Mouse (Mus musculus) CD4-positive, CD25-positive, alpha-beta regulatory T cell, adult 4 months (primary cell): ENCODE measurements at regions not wholly inside any gene's neighbourhood (a gene's known extent, or its start where the extent isn't known, plus 50 kb on each side); places are given as distances from the start of the nearest gene placed in this dataset.
A peak's percentile ranks its signal among the peaks of the same experiment; 100 is the strongest.

Experiments used
- ATAC-seq: one replicate; pipeline ENCODE4 v1.8.0; 2017

DNA sequence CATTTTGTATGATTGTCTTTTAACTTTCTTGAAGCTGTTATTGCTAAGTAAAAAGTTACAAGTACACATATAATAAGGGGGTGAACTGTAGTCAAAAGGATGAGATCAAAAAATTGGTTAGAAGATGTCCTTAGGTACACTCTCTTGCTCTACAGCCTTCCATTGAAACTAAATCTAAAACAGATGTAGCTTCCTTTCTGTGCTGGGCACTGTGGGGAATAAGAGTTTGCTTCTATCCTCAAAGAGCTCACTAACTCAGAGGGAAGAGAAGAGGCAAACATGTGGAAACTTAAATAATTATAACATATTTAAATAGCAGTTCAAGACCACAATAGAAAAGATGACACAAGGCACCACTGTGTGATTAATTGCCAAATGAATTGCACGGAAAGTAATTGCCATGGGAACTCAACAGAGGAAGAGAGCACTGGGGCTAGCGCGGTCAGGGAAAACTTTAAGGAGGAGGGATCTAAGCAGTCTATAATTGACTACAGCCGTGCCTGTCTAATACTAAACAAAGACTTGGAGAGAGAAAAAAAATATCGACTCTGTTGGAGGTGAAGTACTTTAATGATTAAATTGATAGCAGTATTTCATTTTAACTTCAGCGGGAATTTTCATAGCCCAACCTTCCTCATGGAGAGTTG lies 57.9 kb upstream of the Ammecr1 start:
- no peak for ATAC-seq

DNA sequence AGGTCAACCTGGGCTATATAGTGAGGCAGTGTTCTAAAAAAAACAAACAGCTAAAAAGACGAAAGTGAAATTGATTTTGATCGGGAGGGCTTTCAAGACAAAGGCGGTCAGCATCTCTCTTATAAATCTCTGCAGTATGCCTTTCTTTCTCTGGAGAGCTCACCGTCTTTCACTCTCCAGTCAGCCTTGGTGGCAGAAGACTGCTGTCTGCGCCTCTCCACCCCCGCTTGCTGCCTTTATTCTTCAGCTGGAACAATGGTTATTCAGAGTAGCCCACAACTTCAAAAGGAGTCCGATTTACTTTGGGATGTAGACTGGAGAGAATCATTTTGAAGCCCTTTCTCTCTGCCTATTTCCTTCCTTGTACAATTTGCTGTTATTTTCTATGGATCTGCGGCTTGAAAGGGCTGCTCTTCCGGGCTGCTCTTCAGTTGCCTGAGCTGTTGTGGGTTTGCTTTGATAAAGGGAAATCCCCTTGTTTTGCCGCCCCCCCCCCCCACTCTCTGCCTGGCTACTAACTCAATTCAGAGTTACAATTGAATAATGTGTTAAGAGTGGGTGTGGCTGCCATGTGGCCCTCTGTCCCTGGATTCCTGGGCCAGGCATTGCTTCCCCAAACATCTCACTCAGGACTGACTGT lies 64.0 kb upstream of the Ammecr1 start:
- ATAC-seq: peak; percentile 91

DNA sequence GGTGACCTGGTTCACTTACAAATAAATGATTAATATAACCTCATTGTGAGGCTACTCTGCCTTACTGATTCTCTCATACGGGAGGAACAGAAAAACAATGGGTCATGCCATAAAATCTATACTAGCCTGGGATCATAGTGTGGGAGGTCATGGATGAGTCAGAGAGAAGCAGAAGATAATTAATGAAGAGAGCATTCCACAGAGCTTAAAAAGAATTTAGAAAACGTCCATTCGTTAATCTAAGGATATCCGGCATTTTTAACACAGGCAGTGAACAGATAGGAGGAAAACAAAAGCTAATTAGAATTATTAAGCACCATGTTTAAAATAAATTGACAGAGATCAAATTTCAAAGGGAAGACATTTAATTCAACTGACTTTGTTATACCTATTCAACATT lies 59.5 kb upstream of the Rtl9 start:
- ATAC-seq: no peak

DNA sequence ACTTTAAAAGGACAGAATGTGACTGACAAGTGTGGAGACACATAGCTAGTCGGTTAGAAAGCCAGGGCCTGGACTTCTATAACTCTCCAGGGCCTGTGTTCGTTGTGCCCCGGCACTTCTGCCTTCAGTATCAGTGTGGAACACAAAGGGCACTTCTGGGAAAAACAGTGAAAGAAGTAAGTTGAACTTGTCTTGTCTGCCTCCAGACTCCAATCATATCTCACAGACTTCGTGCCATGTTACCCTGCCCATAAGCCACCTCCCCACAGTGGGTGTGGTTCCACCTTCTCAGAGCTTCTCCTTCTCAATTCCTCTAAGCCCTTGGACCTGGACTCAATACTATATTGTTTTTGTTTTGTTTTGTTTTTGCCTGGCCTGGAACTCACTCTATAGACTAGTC lies 55.1 kb upstream of the Rtl9 start:
- ATAC-seq: no peak

DNA sequence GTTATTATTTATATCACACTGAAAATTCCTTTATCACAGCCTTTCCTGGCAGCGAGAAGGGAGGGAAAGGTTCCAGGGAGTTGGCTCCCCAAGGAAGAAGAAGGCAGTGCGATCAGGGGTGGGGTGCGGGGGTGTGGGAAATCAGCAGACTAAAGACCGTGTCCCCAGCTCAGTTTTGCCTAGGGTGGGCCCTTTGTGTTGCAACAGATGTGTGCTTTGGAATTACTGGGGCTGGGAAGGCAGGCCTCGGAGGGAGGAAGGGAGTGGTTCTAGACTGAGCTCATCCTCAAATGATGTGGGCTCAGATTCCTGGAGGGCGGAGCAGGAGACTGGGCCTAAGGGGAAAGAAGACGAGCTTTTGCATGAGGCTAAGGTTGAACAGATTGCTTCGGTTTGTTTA lies 53.1 kb upstream of the Rtl9 start:
- ATAC-seq: no peak
